Mouse (Mus musculus) gastrocnemius, postnatal 10 days (tissue): ENCODE data around the gene Fbf1. TPM values are rescaled to one million over a fixed set of nuclear protein-coding genes. Genes with fewer than 3 reads are reported as not detected.
"Not testable (repeated sequence)": the region's sequence is repeated elsewhere in the genome, so short reads cannot be mapped to it uniquely, and the experiment has no call there.

Source experiments
- DNase-seq: peaks from one replicate; pipeline ENCODE4 v3.0.0; 2021; ENCODE audit warnings: mixed read lengths
- total RNA-seq, 2 experiments: library from RNA; stranded (reverse); gene quantifications; 2 replicates each; pipeline ENCODE4 v1.2.3; 2021

The Fbf1 gene
- total RNA-seq, 2 experiments from 2014 or later: 13.8 to 18.2 TPM

DNA sequence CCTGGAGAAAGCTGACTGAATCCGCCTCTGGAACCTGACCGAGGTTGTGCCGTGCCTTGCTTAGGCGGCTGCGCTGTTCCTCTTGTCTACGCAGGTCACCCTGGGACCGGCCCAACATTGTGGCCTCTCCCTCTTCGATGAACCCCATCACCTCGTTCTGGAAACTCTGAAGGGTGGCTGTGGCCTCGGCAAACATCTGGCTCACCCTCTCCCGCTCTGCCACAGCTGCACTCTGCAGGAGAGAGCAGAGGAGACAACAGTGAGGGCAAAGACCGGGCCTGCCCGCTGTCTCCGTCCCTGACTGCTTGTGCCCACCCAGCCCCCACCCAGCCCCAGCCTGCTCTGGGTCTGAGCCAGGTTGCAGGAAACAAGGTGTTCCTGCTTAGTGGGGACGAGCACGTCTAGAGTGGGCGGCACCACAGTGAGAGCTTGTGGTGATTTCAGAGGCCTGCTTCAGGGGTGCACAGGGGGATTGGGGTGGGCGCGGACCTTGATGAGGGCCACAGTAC, 60.1 kb downstream of the Fbf1 start:
- no peak for DNase-seq

GRCm38 (mm10) chr11:116106963-116107776, 60.8 kb downstream of the Fbf1 start:
- DNase-seq: peak; percentile 24

GRCm38 (mm10) chr11:116106154-116106962, 61.6 kb downstream of the Fbf1 start:
- DNase-seq: no peak

DNA sequence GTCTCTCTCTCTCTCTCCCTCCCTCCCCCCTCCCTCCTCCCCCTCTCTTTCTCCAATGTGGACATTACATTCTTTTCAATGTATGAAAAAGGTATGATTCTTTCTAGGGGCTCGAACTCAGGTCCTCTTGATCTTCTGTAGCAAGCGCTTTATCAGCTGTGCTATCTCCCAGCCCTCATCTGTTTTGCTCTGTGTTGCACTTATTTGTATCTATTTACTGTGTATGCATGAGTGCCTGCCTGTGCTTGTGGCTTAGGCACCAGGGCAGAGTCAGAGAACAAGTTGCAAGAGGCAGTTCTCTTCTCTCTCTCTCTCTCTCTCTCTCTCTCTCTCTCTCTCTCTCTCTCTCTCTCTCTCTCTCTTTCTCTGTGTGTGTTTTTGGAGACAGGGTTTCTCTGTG, 62.9 kb downstream of the Fbf1 start:
- no peak for DNase-seq

- DNase-seq: peak; percentile 57
Observed at GRCm38 (mm10) chr11:116104006-116104646, 63.8 kb downstream of the Fbf1 start.

DNA sequence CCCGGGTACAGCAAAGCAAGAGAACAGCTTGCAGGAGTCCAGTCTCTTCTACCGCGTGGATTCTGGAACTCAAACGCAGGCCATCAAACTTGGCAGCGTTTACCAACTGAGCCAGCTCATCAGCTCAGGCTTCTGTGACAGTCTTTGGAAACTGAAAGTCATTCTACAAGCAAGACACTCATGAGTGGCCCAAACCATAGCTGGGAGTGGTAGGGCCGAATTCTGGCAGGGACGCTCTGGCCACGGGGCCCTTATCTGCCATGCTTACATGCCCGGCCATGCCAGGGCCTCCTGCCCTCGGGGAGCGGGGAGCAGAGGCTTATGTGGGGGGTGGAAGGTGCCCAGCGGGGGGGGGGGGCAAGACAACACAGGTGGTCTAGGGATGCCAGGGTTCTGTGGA, 64.4 kb downstream of the Fbf1 start:
- no peak for DNase-seq

DNA sequence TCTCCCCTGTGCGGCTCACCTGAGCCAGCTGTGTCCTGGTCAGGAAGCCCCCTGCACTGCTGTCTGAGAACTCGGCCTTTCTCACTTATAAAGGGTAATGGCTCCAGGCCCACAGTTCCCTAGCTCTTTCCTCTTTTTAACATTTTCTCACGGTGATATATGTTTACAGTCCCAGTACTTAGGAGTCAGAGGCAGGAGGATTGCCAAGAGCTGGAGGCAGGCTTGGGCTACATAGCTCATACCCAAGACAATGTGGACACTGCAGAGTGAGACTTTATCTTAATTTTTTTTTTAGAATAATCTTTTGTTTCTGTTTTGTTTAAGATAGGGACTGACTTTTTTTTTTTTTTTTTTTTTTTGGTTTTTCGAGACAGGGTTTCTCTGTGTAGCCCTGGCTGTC, 65.5 kb downstream of the Fbf1 start:
- DNase-seq: no peak

DNA sequence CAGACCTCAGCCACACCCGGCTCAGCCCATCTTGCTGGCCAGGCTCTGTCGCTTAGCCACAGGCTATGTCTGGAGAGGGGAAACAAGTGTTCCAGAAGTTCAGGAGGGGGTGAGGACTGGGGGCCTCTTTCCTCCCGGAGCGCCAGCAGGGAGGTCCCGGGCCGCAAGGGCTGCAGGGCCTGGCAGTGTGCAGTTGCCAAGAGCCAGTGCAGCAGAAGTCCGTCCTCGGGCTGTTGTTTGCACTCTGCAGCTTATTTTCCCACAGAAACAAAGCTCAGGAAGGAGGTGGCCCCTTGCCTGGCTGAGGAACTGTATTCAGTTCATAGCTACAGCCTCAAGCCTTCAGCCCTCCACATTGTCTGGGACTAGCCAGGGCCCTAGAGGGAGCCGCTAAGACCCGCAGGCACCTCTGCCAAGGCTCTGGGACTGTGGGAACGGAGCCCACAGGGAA, 66.0 kb downstream of the Fbf1 start:
- peak; percentile 47 for DNase-seq

- DNase-seq: no peak
Observed at GRCm38 (mm10) chr11:116100839-116101238, 67.1 kb downstream of the Fbf1 start.

- peak; percentile 64 for DNase-seq
Observed at GRCm38 (mm10) chr11:116100385-116100784, 67.6 kb downstream of the Fbf1 start.

- DNase-seq: no peak
Observed at GRCm38 (mm10) chr11:116099462-116099861, 68.5 kb downstream of the Fbf1 start.

DNA sequence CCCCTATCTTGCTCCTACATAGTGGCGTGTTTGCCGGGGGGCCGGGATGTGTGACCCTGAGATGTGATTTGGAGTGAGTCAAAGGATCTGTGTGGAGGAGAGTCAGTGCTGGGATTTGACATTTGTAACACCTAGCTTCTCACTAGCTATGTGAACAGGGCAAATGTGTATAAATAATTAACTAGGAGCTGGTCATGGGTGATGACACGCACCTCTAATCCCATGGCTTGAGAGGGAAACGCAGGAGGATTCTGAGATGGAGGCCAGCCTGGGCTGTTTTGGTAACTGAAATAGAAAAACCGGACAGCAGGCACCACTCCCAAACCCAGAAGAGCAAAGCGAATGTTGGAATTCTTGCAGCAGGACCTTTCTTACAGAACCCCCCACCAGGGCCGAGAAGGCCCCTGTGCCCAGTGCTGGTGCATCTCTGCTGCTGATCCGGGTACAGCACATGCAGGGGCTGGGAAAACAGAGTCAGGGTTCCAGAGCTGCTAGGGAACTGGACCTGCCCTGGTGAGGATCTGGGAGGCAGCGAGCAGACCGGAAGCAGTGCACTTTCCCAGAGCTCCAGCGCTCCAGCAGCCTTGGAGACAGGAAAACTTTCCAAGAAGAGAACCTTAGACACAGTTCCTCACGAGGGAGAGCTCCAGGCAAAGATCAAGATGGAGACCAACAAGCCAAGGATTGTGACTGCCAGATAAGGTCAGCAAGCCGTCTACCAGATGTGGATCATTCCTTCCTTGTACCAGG, 69.1 kb downstream of the Fbf1 start:
- no peak for DNase-seq

GRCm38 (mm10) chr11:116096213-116097108, 71.5 kb downstream of the Fbf1 start:
- peak; percentile 47 for DNase-seq

- no peak for DNase-seq
Observed at GRCm38 (mm10) chr11:116095573-116095972, 72.4 kb downstream of the Fbf1 start.

DNA sequence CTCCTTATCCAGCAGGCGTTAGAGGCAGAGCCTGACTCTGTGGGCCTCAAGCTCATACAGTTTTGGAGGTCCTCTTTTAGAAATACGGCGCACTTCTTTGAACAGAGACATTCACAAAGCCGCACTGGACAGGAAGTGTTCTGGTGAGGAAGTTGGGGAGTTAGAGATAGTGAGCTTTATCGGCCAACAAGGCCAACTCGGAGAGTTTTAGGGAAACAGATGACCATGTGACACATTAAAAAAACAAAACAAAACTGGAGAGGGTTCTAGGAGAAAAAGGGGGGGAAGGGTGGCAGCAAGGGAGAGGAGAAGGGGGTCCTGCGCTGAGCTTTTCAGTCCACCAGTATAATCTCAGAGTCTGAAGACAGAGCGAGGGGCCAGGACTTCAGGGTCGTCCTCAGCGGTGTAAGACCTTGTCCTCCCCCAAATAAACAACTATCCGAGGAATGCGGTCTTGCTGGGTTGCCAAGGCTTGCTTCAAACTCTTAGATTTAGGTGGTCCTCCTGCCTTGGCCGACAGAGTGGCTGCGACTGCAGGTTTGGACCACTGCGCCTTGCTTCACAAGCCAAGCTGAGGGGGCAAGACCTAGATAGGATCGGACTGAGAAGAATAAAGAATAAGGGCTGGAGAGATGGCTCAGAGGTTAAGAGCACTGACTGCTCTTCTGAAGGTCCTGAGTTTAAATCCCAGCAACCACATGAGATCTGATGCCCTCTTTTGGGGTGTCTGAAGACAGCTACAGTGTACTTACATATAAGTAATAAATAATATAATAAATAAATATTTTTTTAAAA, 74.0 kb downstream of the Fbf1 start:
- DNase-seq: no peak

DNA sequence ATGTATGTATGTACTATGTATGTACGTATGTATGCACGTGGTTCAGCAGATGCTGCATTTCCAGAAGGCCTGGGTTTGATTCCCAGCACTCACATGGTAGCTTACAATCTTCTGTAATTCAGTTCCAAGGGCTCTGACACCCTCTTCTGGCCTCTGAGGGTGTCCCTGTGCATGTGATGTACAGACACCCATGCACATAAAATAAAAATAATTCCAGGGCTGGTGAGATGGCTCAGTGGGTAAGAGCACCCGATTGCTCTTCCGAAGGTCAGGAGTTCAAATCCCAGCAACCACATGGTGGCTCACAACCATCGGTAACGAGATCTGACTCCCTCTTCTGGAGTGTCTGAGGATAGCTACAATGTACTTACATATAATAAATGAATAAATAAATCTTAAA, 75.0 kb downstream of the Fbf1 start:
- DNase-seq: not testable (repeated sequence)
